Mouse (Mus musculus): ENCODE results near the gene Myh7. TPM values are rescaled to one million over a fixed set of nuclear protein-coding genes. Genes with fewer than 3 reads are reported as not detected.
"Not testable (repeated sequence)": the region's sequence is repeated elsewhere in the genome, so short reads cannot be mapped to it uniquely, and the experiment has no call there.

Gene Myh7
- polyA plus RNA-seq (2016; fragmentation: Nextera tagmentation; extraction: Ambion mirVana): 5,583 and 5,934 TPM in 2 replicates

- Histone ChIP-seq H3K27ac (ENCODE audit: poor library complexity, severe bottlenecking) (peak within 1 kb of the TSS; percentile 99), H3K9me3 (replicated peaks) (no peaks in the 10 kb centered on the region), H3K27me3 (replicated peaks) (peaks cover 32% of the 10 kb centered on the region; the same call in 1 of the 2 replicates), H3K36me3 (peaks cover 36% of the 10 kb centered on the region), H3K4me2 (peak within 1 kb of the TSS; percentile 69), H3K4me3 (peak within 1 kb of the TSS; percentile 63), H3K9ac (peak within 1 kb of the TSS; percentile 95), H3K4me1 (replicated peaks) (peaks cover 50% of the 10 kb centered on the region)
- WGBS: 23% methylated on average over 11 of the region's 11 CpGs
- ATAC-seq (ENCODE audit: insufficient number of reproducible peaks, low FRiP score): peak; percentile 63
Observed at GRCm38 (mm10) chr14:54994136-54994868, at the start of gene Myh7. Gene Myh7 (minus strand): TSS chr14:54994626.

GRCm38 (mm10) chr14:55043694-55044093 lies 49.3 kb upstream of the Myh7 start:
- WGBS: 92% methylated on average over 1 of the region's 2 CpGs
- H3K27me3 ChIP-seq (replicated peaks); H3K4me2 ChIP-seq; H3K9ac ChIP-seq; H3K9me3 ChIP-seq (replicated peaks); H3K36me3 ChIP-seq; H3K4me3 ChIP-seq; H3K27ac ChIP-seq (ENCODE audit: poor library complexity, severe bottlenecking); H3K4me1 ChIP-seq (replicated peaks); ATAC-seq (ENCODE audit: insufficient number of reproducible peaks, low FRiP score): not testable (repeated sequence)

- Histone ChIP-seq H3K4me3 (no peak overlapping the region), H3K4me1 (replicated peaks) (peaks cover 3% of the 10 kb centered on the region)
- WGBS: 42% methylated on average over 19 of the region's 19 CpGs
Observed at GRCm38 (mm10) chr14:55032695-55033225, 38.3 kb upstream of the Myh7 start.

GRCm38 (mm10) chr14:55029034-55029698 lies 34.7 kb upstream of the Myh7 start:
- H3K4me1 ChIP-seq (replicated peaks): peaks cover 10% of the 10 kb centered on the region
- H3K27ac ChIP-seq (ENCODE audit: poor library complexity, severe bottlenecking): no peak overlapping the region
- H3K4me2 ChIP-seq: no peak overlapping the region
- 5% methylated on average over 11 of the region's 11 CpGs for WGBS
- H3K36me3 ChIP-seq: peaks cover 16% of the 10 kb centered on the region
- no peak overlapping the region for H3K4me3 ChIP-seq
- no peak for ATAC-seq (ENCODE audit: insufficient number of reproducible peaks, low FRiP score)
- peaks cover 3% of the 10 kb centered on the region; the same call in 1 of the 2 replicates for H3K27me3 ChIP-seq (replicated peaks)
- H3K9me3 ChIP-seq (replicated peaks): no peaks in the 10 kb centered on the region
- no peak overlapping the region for H3K9ac ChIP-seq

More at GRCm38 (mm10) chr14:55032695-55033225, 38.3 kb upstream of the Myh7 start:
- H3K27me3 ChIP-seq (replicated peaks): peaks cover 3% of the 10 kb centered on the region; the same call in 1 of the 2 replicates
- no peak overlapping the region for H3K4me2 ChIP-seq
- H3K9me3 ChIP-seq (replicated peaks): no peaks in the 10 kb centered on the region
- no peak overlapping the region for H3K9ac ChIP-seq
- ATAC-seq (ENCODE audit: insufficient number of reproducible peaks, low FRiP score): no peak
- no peak overlapping the region for H3K27ac ChIP-seq (ENCODE audit: poor library complexity, severe bottlenecking)
- H3K36me3 ChIP-seq: no peaks in the 10 kb centered on the region

- no peak overlapping the region for H3K4me3 ChIP-seq
- H3K9ac ChIP-seq: no peak overlapping the region
- no peak for ATAC-seq (ENCODE audit: insufficient number of reproducible peaks, low FRiP score)
- H3K27ac ChIP-seq (ENCODE audit: poor library complexity, severe bottlenecking): no peak overlapping the region
- H3K36me3 ChIP-seq: peaks cover 22% of the 10 kb centered on the region
- 14% methylated on average over 5 of the region's 5 CpGs for WGBS
- H3K4me2 ChIP-seq: no peak overlapping the region
- no peaks in the 10 kb centered on the region for H3K9me3 ChIP-seq (replicated peaks)
- peaks cover 3% of the 10 kb centered on the region; the same call in 1 of the 2 replicates for H3K27me3 ChIP-seq (replicated peaks)
- peaks cover 10% of the 10 kb centered on the region for H3K4me1 ChIP-seq (replicated peaks)
Observed at GRCm38 (mm10) chr14:55028333-55028835, 34.0 kb upstream of the Myh7 start.

- H3K4me1 ChIP-seq (replicated peaks): peaks cover 10% of the 10 kb centered on the region
- H3K4me2 ChIP-seq: no peak overlapping the region
- whole genome bisulfite sequencing: 31% methylated on average over 6 of the region's 6 CpGs
- ATAC-seq (ENCODE audit: insufficient number of reproducible peaks, low FRiP score): no peak
- no peak overlapping the region for H3K4me3 ChIP-seq
- H3K27ac ChIP-seq (ENCODE audit: poor library complexity, severe bottlenecking): no peak overlapping the region
- H3K27me3 ChIP-seq (replicated peaks): 0 out of 2 replicates have a peak, but pooled peaks cover 3% of the 10 kb centered on the region
- H3K9me3 ChIP-seq (replicated peaks): no peaks in the 10 kb centered on the region
- peaks cover 29% of the 10 kb centered on the region for H3K36me3 ChIP-seq
- H3K9ac ChIP-seq: no peak overlapping the region
Observed at GRCm38 (mm10) chr14:55027653-55028052, 33.2 kb upstream of the Myh7 start.

GRCm38 (mm10) chr14:55027251-55027650 lies 32.8 kb upstream of the Myh7 start:
- Histone ChIP-seq H3K9me3 (replicated peaks) (no peaks in the 10 kb centered on the region), H3K36me3 (peaks cover 33% of the 10 kb centered on the region), H3K4me3 (no peak overlapping the region), H3K9ac (no peak overlapping the region), H3K4me1 (replicated peaks) (peaks cover 10% of the 10 kb centered on the region), H3K27ac (ENCODE audit: poor library complexity, severe bottlenecking) (no peak overlapping the region), H3K4me2 (no peak overlapping the region), H3K27me3 (replicated peaks) (0 out of 2 replicates have a peak, but pooled peaks cover under 1% of the 10 kb centered on the region)
- ATAC-seq (ENCODE audit: insufficient number of reproducible peaks, low FRiP score): no peak
- 5% methylated on average over 5 of the region's 5 CpGs for WGBS

- peaks cover 50% of the 10 kb centered on the region for H3K36me3 ChIP-seq
- peaks cover 10% of the 10 kb centered on the region for H3K4me1 ChIP-seq (replicated peaks)
- no peak overlapping the region for H3K4me3 ChIP-seq
- WGBS: 78% methylated on average over 5 of the region's 5 CpGs
- no peak overlapping the region for H3K4me2 ChIP-seq
- no peak overlapping the region for H3K9ac ChIP-seq
- H3K27me3 ChIP-seq (replicated peaks): no peaks in the 10 kb centered on the region
- no peak for ATAC-seq (ENCODE audit: insufficient number of reproducible peaks, low FRiP score)
- H3K9me3 ChIP-seq (replicated peaks): no peaks in the 10 kb centered on the region
- no peak overlapping the region for H3K27ac ChIP-seq (ENCODE audit: poor library complexity, severe bottlenecking)
Observed at GRCm38 (mm10) chr14:55025527-55025926, 31.1 kb upstream of the Myh7 start.

GRCm38 (mm10) chr14:55024236-55024635 lies 29.8 kb upstream of the Myh7 start:
- H3K4me3 ChIP-seq: no peak overlapping the region
- no peaks in the 10 kb centered on the region for H3K9me3 ChIP-seq (replicated peaks)
- ATAC-seq (ENCODE audit: insufficient number of reproducible peaks, low FRiP score): no peak
- H3K4me2 ChIP-seq: no peak overlapping the region
- H3K27me3 ChIP-seq (replicated peaks): no peaks in the 10 kb centered on the region
- peaks cover 10% of the 10 kb centered on the region for H3K4me1 ChIP-seq (replicated peaks)
- 64% methylated on average over 7 of the region's 7 CpGs for WGBS
- peaks cover 57% of the 10 kb centered on the region for H3K36me3 ChIP-seq
- H3K27ac ChIP-seq (ENCODE audit: poor library complexity, severe bottlenecking): no peak overlapping the region
- no peak overlapping the region for H3K9ac ChIP-seq

GRCm38 (mm10) chr14:55023011-55023410 lies 28.6 kb upstream of the Myh7 start:
- H3K27ac ChIP-seq (ENCODE audit: poor library complexity, severe bottlenecking): no peak overlapping the region
- ATAC-seq (ENCODE audit: insufficient number of reproducible peaks, low FRiP score): no peak
- 87% methylated on average over 15 of the region's 15 CpGs for WGBS
- peaks cover 9% of the 10 kb centered on the region for H3K4me1 ChIP-seq (replicated peaks)
- no peak overlapping the region for H3K4me2 ChIP-seq
- no peaks in the 10 kb centered on the region for H3K9me3 ChIP-seq (replicated peaks)
- H3K36me3 ChIP-seq: peaks cover 64% of the 10 kb centered on the region
- no peak overlapping the region for H3K4me3 ChIP-seq
- H3K27me3 ChIP-seq (replicated peaks): no peaks in the 10 kb centered on the region
- H3K9ac ChIP-seq: no peak overlapping the region

- H3K9ac ChIP-seq: no peak overlapping the region
- H3K27me3 ChIP-seq (replicated peaks): no peaks in the 10 kb centered on the region
- ATAC-seq (ENCODE audit: insufficient number of reproducible peaks, low FRiP score): no peak
- no peak overlapping the region for H3K4me2 ChIP-seq
- 90% methylated on average over 9 of the region's 9 CpGs for WGBS
- no peak overlapping the region for H3K4me3 ChIP-seq
- 0 out of 2 replicates have a peak, but pooled peaks cover 6% of the 10 kb centered on the region for H3K4me1 ChIP-seq (replicated peaks)
- peaks cover 69% of the 10 kb centered on the region for H3K36me3 ChIP-seq
- H3K27ac ChIP-seq (ENCODE audit: poor library complexity, severe bottlenecking): no peak overlapping the region
- H3K9me3 ChIP-seq (replicated peaks): no peaks in the 10 kb centered on the region
Observed at GRCm38 (mm10) chr14:55020394-55020793, 26.0 kb upstream of the Myh7 start.
